Mouse (Mus musculus) midbrain, embryonic 14.5 days (tissue): ENCODE measurements around the gene A930002H24Rik. TPM values are rescaled to one million over a fixed set of nuclear protein-coding genes. Genes with fewer than 3 reads are reported as not detected.
"Not testable (repeated sequence)": the region's sequence is repeated elsewhere in the genome, so short reads cannot be mapped to it uniquely, and the experiment has no call there.

Experiments used
- ATAC-seq: fragments of 200-750 bp; cut with Nextera tagmentation; 2 replicates; pipeline ENCODE4 v1.8.0; 2017; ENCODE audit warnings: moderate number of reproducible peaks, moderate library complexity; ENCODE audit not compliant: low FRiP score, low TSS enrichment
- DNase-seq: peaks from one replicate; pipeline ENCODE4 v3.0.0-alpha.2; 2015
- H3K27ac ChIP-seq: fragments of 300-500 bp; sonication (generic); replicated peaks from 2 replicates; pipeline ENCODE4 v1.5.1; 2014; ENCODE audit warnings: mild to moderate bottlenecking, low read depth, low read length, moderate library complexity
- H3K27me3 ChIP-seq: fragments of 300-500 bp; sonication (generic); 2 replicates; pipeline ENCODE4 v1.6.1; 2014; ENCODE audit warnings: low read length, control low read depth, mixed read lengths; ENCODE audit not compliant: control insufficient read depth, insufficient read depth
- H3K36me3 ChIP-seq: fragments of 300-500 bp; sonication (generic); 2 replicates; pipeline ENCODE4 v1.6.1; 2014; ENCODE audit warnings: low read length, control low read depth; ENCODE audit not compliant: control insufficient read depth, insufficient read depth
- H3K4me1 ChIP-seq: fragments of 300-500 bp; sonication (generic); 2 replicates; pipeline ENCODE4 v1.6.1; 2014; ENCODE audit warnings: mild to moderate bottlenecking, antibody characterized with exemption, low read length, control low read depth; ENCODE audit not compliant: control insufficient read depth, insufficient read depth
- H3K4me2 ChIP-seq: fragments of 300-500 bp; sonication (generic); 2 replicates; pipeline ENCODE4 v1.6.1; 2014; ENCODE audit warnings: mild to moderate bottlenecking, low read length, moderate library complexity
- H3K4me3 ChIP-seq: fragments of 300-500 bp; sonication (generic); replicated peaks from 2 replicates; pipeline ENCODE4 v1.5.1; 2014; ENCODE audit warnings: low read depth, low read length
- H3K9ac ChIP-seq: fragments of 300-500 bp; sonication (generic); replicated peaks from 2 replicates; pipeline ENCODE4 v1.6.1; 2014; ENCODE audit warnings: mild to moderate bottlenecking, low read length, moderate library complexity
- H3K9me3 ChIP-seq: fragments of 300-500 bp; sonication (generic); 2 replicates; pipeline ENCODE4 v1.6.1; 2016; ENCODE audit warnings: low read length, control low read depth, mixed read lengths; ENCODE audit not compliant: control insufficient read depth
- WGBS: fragments of 180-500 bp; shearing (Covaris S2); extraction: QIAGEN DNeasy Blood & Tissue Kit; methylation state at CpG from one replicate; pipeline ENCODE4 v1.1.7; 2014; 5-methylcytosine and 5-hydroxymethylcytosine counted together
- polyA plus RNA-seq: library from polyadenylated mRNA; unstranded; fragments of >200 nt; fragmentation: Nextera tagmentation; extraction: Ambion mirVana; gene quantifications from 2 replicates; pipeline ENCODE4 v1.2.1, GENCODE M21; 2014

A930002H24Rik gene
- polyA plus RNA-seq, 1 experiment from 2014 or later = 2.3 TPM

DNA sequence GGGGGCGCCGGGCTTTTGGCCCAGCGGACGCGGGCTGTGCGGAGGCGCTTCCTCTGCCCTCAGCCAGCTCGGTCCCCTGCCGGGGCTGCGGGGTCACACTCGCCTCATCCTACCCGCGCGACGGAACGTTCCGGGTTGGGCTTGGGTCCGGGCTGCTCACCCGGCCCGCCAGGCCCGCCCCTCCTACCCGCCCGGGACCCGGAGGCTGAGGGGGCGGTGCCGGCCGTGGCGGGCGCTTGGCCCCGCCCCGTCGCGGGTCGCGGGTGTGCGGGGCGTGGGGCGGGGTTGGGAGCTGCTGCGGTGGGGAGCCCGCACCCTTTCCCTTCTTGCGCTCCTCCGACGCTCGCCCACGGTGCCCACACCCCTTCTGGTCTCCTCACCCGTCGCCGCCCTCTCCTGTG lies 580 bp upstream of the A930002H24Rik start:
- DNase-seq (peak; percentile 72), ATAC-seq (peak; percentile 76)
- peak overlapping the region; percentile 67 for H3K4me2 ChIP-seq
- H3K9me3 ChIP-seq = no peaks in the 10 kb centered on the region
- peak overlapping the region; percentile 96 for H3K9ac ChIP-seq
- no peaks in the 10 kb centered on the region for H3K36me3 ChIP-seq
- H3K4me3 ChIP-seq = peak overlapping the region; percentile 92
- H3K27me3 ChIP-seq = no peaks in the 10 kb centered on the region
- peak overlapping the region; percentile 94 for H3K27ac ChIP-seq
- peaks cover 5% of the 10 kb centered on the region for H3K4me1 ChIP-seq
- under 1% methylated on average over 36 of the region's 48 CpGs for WGBS

DNA sequence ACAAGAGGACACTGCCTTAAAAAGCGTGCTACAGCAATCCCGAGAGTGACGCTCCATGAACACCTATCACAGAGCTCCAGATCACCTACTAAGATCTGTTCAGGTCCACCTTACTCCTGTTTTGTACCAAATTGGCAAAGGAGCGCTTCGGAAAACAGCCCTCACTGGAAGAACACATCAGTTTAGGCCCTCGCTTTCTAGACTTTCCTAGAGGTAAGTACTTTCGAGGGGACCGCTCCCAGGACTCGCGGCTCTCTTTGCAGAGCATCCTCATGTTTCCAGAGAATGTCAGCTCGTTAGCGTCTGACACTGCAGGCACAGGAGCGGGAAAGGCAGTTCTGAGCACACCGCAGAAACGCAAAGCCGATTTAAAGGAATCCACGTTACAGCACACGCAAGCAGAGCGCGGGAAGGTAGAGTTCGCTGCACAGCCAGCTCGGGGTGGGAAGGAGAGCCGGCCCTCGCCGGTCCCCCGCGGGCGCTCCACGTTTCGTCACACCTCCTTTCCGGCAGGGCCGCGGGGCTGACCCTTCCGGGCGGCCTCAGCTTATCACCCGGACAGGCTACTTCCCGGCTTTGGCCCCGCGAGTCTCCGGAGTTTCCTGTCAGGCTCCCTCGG lies 470 bp downstream of the A930002H24Rik start, which contains the start of gene Fer:
Fer (plus strand) TSS at position 51 of the 619 bp plus-strand sequence.
- peak within 1 kb of the TSS; percentile 94 for H3K27ac ChIP-seq
- peak; percentile 40 for ATAC-seq
- no peaks in the 10 kb centered on the region for H3K36me3 ChIP-seq
- H3K4me1 ChIP-seq = peaks cover 5% of the 10 kb centered on the region
- peak within 1 kb of the TSS; percentile 92 for H3K4me3 ChIP-seq
- H3K9me3 ChIP-seq = no peaks in the 10 kb centered on the region
- peak within 1 kb of the TSS; percentile 96 for H3K9ac ChIP-seq
- 1% methylated on average over 41 of the region's 41 CpGs for WGBS
- H3K27me3 ChIP-seq = no peaks in the 10 kb centered on the region
- H3K4me2 ChIP-seq = peak within 1 kb of the TSS; percentile 93
- peak; percentile 71 for DNase-seq

DNA sequence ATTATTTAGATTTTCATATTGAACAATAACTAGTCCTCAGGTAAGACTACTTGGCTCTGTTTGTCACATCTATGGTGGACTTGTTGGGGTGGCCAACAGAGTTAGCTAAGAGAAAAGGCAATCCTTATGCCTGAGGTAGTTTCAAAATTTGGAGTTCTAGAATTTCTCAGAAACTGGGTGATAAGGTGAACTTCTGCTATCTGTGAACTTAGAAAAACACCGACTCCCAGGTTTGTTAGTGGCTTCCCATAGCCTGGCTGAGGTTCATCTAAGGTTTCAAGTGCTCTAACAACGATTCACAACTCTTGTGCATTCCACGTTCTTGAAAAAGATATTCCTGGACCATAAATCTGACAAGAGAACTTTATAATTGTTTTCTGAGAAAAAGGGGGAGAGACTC lies 1.2 kb downstream of the A930002H24Rik start:
- DNase-seq (no peak), ATAC-seq (no peak)
- Histone ChIP-seq H3K9ac (no peak overlapping the region), H3K27ac (no peak overlapping the region), H3K27me3 (no peaks in the 10 kb centered on the region), H3K9me3 (no peaks in the 10 kb centered on the region), H3K4me1 (peaks cover 5% of the 10 kb centered on the region), H3K4me3 (peak overlapping the region; percentile 92; the same call in 1 of the 2 replicates), H3K4me2 (peak overlapping the region; percentile 93), H3K36me3 (no peaks in the 10 kb centered on the region)
- WGBS = 76% methylated on average over 3 of the region's 3 CpGs

DNA sequence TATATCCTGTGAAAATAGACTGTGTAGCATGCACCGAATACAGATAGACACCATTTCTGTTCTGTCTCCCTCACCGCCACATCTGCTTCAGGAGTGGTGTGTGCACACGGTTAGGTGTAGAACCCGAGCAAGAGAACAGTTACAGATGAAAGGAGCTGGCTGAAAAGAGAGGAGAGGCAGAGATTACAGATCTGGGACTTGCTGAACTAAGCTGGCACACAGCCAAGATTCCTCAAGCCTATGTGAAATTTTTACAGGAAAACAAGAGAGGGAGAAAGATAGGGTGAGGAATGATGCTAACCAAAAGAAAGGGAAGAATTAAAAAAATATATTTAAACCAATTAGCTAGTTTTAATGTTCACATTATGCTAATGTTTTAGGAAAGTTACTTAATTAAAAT lies 2.6 kb downstream of the A930002H24Rik start:
- no peak overlapping the region for H3K4me3 ChIP-seq
- no peaks in the 10 kb centered on the region for H3K27me3 ChIP-seq
- peak; percentile 72 for DNase-seq
- H3K4me2 ChIP-seq = no peak overlapping the region
- H3K4me1 ChIP-seq = peaks cover 5% of the 10 kb centered on the region
- 54% methylated on average over 4 of the region's 4 CpGs for WGBS
- no peaks in the 10 kb centered on the region for H3K36me3 ChIP-seq
- no peak overlapping the region for H3K9ac ChIP-seq
- no peak for ATAC-seq
- H3K9me3 ChIP-seq = no peaks in the 10 kb centered on the region
- no peak overlapping the region for H3K27ac ChIP-seq

DNA sequence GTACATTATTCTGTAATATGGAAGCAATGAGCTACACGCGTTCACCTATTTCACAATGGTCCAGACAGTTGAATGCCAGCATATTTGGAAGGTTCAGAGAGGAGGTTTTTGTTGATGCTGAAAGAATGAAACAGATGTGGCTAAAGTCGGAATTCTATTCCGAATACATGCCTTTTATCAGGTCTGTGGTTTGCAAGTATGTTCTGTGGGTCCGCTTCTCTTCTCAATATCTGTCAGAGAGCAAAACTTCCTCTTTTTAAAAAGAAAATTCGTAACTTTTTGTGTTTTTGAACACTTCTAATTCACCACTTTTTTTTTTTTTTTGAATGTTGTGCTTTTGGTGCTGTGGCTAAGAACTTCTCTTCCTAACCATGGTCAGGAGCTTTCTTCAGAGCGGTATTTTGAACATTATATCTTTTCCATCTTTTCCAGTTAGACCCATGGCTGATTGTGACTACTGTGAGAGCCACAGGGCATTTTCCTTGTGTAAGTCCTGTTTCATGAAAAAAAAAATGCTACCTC lies 6.5 kb downstream of the A930002H24Rik start:
- no peak overlapping the region for H3K4me2 ChIP-seq
- no peak overlapping the region for H3K9ac ChIP-seq
- H3K4me1 ChIP-seq = no peaks in the 10 kb centered on the region
- H3K27me3 ChIP-seq = no peaks in the 10 kb centered on the region
- DNase-seq (no peak), ATAC-seq (no peak)
- WGBS = 91% methylated on average over 7 of the region's 7 CpGs
- H3K9me3 ChIP-seq = no peaks in the 10 kb centered on the region
- H3K4me3 ChIP-seq = no peak overlapping the region
- no peaks in the 10 kb centered on the region for H3K36me3 ChIP-seq
- no peak overlapping the region for H3K27ac ChIP-seq

DNA sequence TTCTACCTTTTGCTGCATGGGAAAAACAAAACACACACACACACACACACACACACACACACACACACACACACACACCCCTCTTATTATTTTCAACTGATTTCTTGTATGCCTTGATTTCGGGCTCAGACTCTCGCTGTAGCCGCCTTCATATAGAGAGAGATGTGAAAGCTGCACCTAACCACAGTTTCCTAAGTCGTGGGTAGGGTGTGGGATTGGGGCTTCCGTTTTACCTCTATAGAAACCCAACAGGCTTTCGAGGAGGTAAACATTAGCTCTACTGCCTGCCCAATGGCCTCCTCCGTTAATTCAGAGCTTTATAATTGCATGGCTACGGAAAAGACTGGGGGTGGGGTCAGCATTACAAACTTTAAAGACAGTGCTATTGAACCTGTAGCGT lies 13.6 kb downstream of the A930002H24Rik start:
- Histone ChIP-seq H3K9ac (peak overlapping the region; percentile 80; the same call in 1 of the 2 replicates), H3K27ac (peak overlapping the region; percentile 73; the same call in 1 of the 2 replicates), H3K4me2 (peak overlapping the region; percentile 61), H3K36me3 (no peaks in the 10 kb centered on the region), H3K4me1 (no peaks in the 10 kb centered on the region), H3K4me3 (peak overlapping the region; percentile 64), H3K27me3 (no peaks in the 10 kb centered on the region), H3K9me3 (no peaks in the 10 kb centered on the region)
- ATAC-seq (peak; percentile 19; the same call in 1 of the 2 replicates), DNase-seq (no peak)
- 90% methylated on average over 9 of the region's 9 CpGs for WGBS

DNA sequence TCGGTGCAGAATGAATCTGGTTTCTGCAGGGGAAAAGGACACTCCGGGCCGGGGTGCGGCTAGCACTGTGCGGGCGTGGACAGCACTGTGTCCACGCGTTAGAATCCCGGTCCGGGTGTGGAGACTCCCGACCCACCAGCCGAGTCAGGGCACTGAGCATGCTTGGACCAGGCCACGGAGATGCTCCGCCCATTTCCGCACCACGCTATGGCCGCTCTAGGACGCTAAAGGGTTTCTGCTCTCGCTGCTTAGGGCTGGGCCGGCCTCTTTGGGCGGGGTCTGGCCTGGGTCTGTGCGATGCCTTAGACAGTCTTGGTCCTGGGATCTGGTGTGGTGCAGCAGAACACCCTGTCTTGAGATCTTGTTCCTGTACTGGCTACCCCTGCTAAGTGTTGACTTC lies 14.0 kb downstream of the A930002H24Rik start:
- Histone ChIP-seq H3K4me1 (no peaks in the 10 kb centered on the region), H3K9ac (peak overlapping the region; percentile 80)
- WGBS = under 1% methylated on average over 22 of the region's 22 CpGs

DNA sequence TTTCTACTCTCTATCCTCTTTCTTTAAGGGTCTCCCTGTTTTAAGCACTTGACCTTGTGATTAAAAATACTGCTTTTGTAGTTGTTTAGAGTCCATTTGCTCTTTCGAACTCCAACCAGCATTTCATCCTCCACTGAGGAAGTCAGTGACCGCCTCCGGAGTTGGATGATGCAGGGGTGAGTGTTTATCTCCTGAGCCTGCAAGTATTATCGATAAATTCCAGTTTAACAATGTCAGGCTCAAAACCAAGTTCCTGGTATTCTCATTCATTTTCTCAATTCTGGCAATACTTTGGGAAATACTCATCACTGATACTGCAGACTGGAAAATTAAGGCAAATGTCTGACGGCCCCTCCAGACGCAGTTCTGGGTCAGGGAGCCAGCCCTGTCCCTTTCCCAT lies 14.4 kb downstream of the A930002H24Rik start:
- no peaks in the 10 kb centered on the region for H3K27me3 ChIP-seq

More for the DNA sequence above, 14.0 kb downstream of the A930002H24Rik start:
- no peaks in the 10 kb centered on the region for H3K27me3 ChIP-seq
- H3K27ac ChIP-seq = peak overlapping the region; percentile 73
- H3K4me2 ChIP-seq = peak overlapping the region; percentile 61
- DNase-seq (peak; percentile 91), ATAC-seq (peak; percentile 99)
- H3K9me3 ChIP-seq = no peaks in the 10 kb centered on the region
- no peaks in the 10 kb centered on the region for H3K36me3 ChIP-seq
- peak overlapping the region; percentile 64 for H3K4me3 ChIP-seq

DNA sequence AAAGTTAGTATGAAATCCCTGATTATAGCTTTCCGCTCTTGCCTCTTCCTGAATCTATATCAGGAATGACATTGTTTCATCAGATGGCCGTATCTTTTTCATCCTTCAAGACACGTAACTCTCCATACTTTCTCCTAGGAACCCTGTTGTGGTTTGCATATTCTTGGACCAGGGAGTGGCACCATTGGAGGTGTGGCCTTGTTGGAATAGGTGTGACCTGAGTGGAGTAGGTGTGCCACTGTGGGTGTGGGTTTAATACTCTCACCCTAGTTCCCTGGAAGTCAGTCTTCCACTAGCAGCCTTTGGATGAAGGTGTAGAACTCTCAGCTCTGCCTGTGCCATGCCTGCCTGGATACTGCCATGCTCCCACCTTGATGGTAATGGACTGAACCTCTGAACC lies 17.8 kb downstream of the A930002H24Rik start:
- H3K4me1 ChIP-seq, H3K9ac ChIP-seq, H3K27ac ChIP-seq, H3K9me3 ChIP-seq, H3K27me3 ChIP-seq, H3K4me3 ChIP-seq, H3K36me3 ChIP-seq, DNase-seq, ATAC-seq, H3K4me2 ChIP-seq: not testable (repeated sequence)
- WGBS = 97% methylated on average over 3 of the region's 3 CpGs

More for the DNA sequence above, 14.4 kb downstream of the A930002H24Rik start:
- H3K27ac ChIP-seq = peak overlapping the region; percentile 73
- no peaks in the 10 kb centered on the region for H3K36me3 ChIP-seq
- H3K9ac ChIP-seq = peak overlapping the region; percentile 80
- 8% methylated on average over 6 of the region's 6 CpGs for WGBS
- H3K4me1 ChIP-seq = no peaks in the 10 kb centered on the region
- ATAC-seq (peak; percentile 31; the same call in 1 of the 2 replicates), DNase-seq (no peak)
- peak overlapping the region; percentile 61 for H3K4me2 ChIP-seq
- no peaks in the 10 kb centered on the region for H3K9me3 ChIP-seq
- peak overlapping the region; percentile 64 for H3K4me3 ChIP-seq
